Comparison of ENCODE assay signal across 18 mouse cellular contexts in genomic region chr9:61222212-61223003, GRCm38 (mm10).
DNase-seq lines count a peak whose midpoint lies in the region; ATAC-seq and TF ChIP-seq lines count a peak whose summit lies in the region.
"Had no signal": no experiment of that assay in that cellular context is flagged by ENCODE, and none has a peak within 500 bp of the region (broad histone marks: within the 10 kb centered on the region; RNA-seq: fewer than 3 reads in every experiment).

No protein-coding gene starts in this region.

- no peak overlapping the region for H3K27ac ChIP-seq in ES-E14 (ENCODE audit: insufficient read depth, low read depth, low read length, poor library complexity, severe bottlenecking)
- H3K27ac ChIP-seq: forebrain, embryonic 12.5 days; hindbrain, embryonic 14.5 days; liver, embryonic 12.5 days; lung, embryonic 15.5 days; neural tube, embryonic 15.5 days had no signal

- H3K9ac ChIP-seq in ES-E14 (ENCODE audit: insufficient read depth, low read depth, low read length, poor library complexity, severe bottlenecking) = no peak overlapping the region
- H3K9ac ChIP-seq: forebrain, embryonic 12.5 days; hindbrain, embryonic 14.5 days; liver, embryonic 12.5 days; lung, embryonic 15.5 days; neural tube, embryonic 15.5 days had no signal

- H3K27me3 ChIP-seq in splenic B cell, adult 2 months (ENCODE audit: control insufficient read depth, insufficient read depth, low read length, poor library complexity, severe bottlenecking) = no peaks in the 10 kb centered on the region

- no peaks in the 10 kb centered on the region for H3K9me3 ChIP-seq in ES-E14 (ENCODE audit: control insufficient read depth, insufficient read depth, low read depth, low read length)
- H3K9me3 ChIP-seq: forebrain, embryonic 12.5 days; liver, embryonic 12.5 days; lung, embryonic 15.5 days; neural tube, embryonic 15.5 days had no signal

- in situ Hi-C loops in ES-E14 (cut with MboI; ENCODE audit: low sequenced_read_pairs in 2 of 2, unreplicated experiment in 2 of 2) = no loop called here

- no peak for ATAC-seq in erythroblast, adult 5-6 weeks (replicated peaks; ENCODE audit: low FRiP score, poor library complexity, severe bottlenecking)
- ATAC-seq: intestine, postnatal 0 days; liver, embryonic 12.5 days had no signal

- no peaks in the 10 kb centered on the region for H3K36me3 ChIP-seq in ES-E14 (ENCODE audit: control insufficient read depth, insufficient read depth, low read length, poor library complexity, severe bottlenecking)
- H3K36me3 ChIP-seq in splenic B cell, adult 2 months (ENCODE audit: control insufficient read depth, insufficient read depth, low read length, poor library complexity, severe bottlenecking) = no peaks in the 10 kb centered on the region
- H3K36me3 ChIP-seq: forebrain, embryonic 12.5 days; liver, embryonic 12.5 days; lung, embryonic 15.5 days; neural tube, embryonic 15.5 days had no signal

- peak; percentile 54 to 63 for DNase-seq in spleen, adult 18-20 months
- no peak for DNase-seq in spleen, postnatal 4 days (ENCODE audit: low spot score in 2 of 2)
- DNase-seq in ES-E14 (ENCODE audit: low read depth, low spot score) = peak; percentile 59
- DNase-seq in splenic B cell, adult 2 months (ENCODE audit: low read depth, low spot score) = peak; percentile 88
- no peak for DNase-seq in heart, adult 8-10 months (ENCODE audit: low spot score)
- no peak for DNase-seq in layer of hippocampus, postnatal 10 days (ENCODE audit: low spot score in 2 of 2)
- DNase-seq: cerebellum, postnatal 10 days; gastrocnemius, postnatal 36 days; heart, postnatal 14 days; midbrain, embryonic 14.5 days had no signal

- H3K4me1 ChIP-seq in ES-E14 (ENCODE audit: control insufficient read depth in 2 of 2, insufficient read depth in 2 of 2, low read length in 2 of 2, poor library complexity in 1 of 2) = peaks cover 0 to 14% of the 10 kb centered on the region in 2 experiments; a peak in 2 of 4 replicates
- H3K4me1 ChIP-seq: liver, embryonic 12.5 days had no signal

- no peak overlapping the region for H3K4me3 ChIP-seq in ES-E14 (ENCODE audit: insufficient read depth in 1 of 2, low read depth in 1 of 2, low read length in 2 of 2, poor library complexity in 1 of 2, severe bottlenecking in 1 of 2)
- H3K4me3 ChIP-seq: forebrain, embryonic 12.5 days; liver, embryonic 12.5 days; lung, embryonic 15.5 days; myocyte; neural tube, embryonic 15.5 days had no signal

TF ChIP-seq in ES-E14, 5 proteins besides CTCF, POLR2A, EP300 and RAD21:
- TF ChIP-seq HCFC1 (IDR thresholded peaks at IDR 0.05; ENCODE audit: borderline replicate concordance, insufficient read depth, low read length) (no peak), CHD2 (IDR thresholded peaks at IDR 0.05; ENCODE audit: low read depth, low read length) (no peak), ZC3H11A (IDR thresholded peaks at IDR 0.05; ENCODE audit: borderline replicate concordance, low read depth, low read length) (no peak), ZNF384 (IDR thresholded peaks at IDR 0.05; ENCODE audit: low read depth, low read length) (no peak), MAFK (IDR thresholded peaks at IDR 0.05; ENCODE audit: insufficient read depth, low read depth, low read length) (no peak)
TF ChIP-seq in ES-E14: peak in this region for 0.

Comparison
In these comparisons a context has a peak if more than half of its experiments do, and no peak if none do; other contexts are left out.
1. DNase-seq: peak in spleen, adult 18-20 months (2 of 2), ES-E14 (single experiment) and splenic B cell, adult 2 months (single experiment); none in spleen, postnatal 4 days (0 of 2), heart, adult 8-10 months (single experiment) and layer of hippocampus, postnatal 10 days (0 of 2).